Mouse (Mus musculus): ENCODE measurements around the gene Zfp459. TPM values are rescaled to one million over a fixed set of nuclear protein-coding genes. Genes with fewer than 3 reads are reported as not detected.
"Not testable (repeated sequence)": the region's sequence is repeated elsewhere in the genome, so short reads cannot be mapped to it uniquely, and the experiment has no call there.

Zfp459 gene
- 0.36 and 0.90 TPM in 2 replicates for polyA plus RNA-seq (2014; fragmentation: Nextera tagmentation; extraction: Ambion mirVana)

- Histone ChIP-seq H3K9me3 (ENCODE audit: control insufficient read depth, low read length) (no peaks in the 10 kb centered on the region), H3K4me1 (replicated peaks; ENCODE audit: control insufficient read depth, insufficient read depth, low read length) (0 out of 2 replicates have a peak, but pooled peaks cover 3% of the 10 kb centered on the region), H3K27ac (no peak within 1 kb of the TSS), H3K4me3 (replicated peaks; ENCODE audit: low read length) (peak within 1 kb of the TSS; percentile 38), H3K9ac (peak within 1 kb of the TSS; percentile 35), H3K36me3 (replicated peaks; ENCODE audit: control insufficient read depth, insufficient read depth) (no peaks in the 10 kb centered on the region), H3K27me3 (ENCODE audit: control insufficient read depth, insufficient read depth, low read length) (no peaks in the 10 kb centered on the region), H3K4me2 (replicated peaks) (peak within 1 kb of the TSS; percentile 57)
- 1% methylated on average over 22 of the region's 22 CpGs for WGBS
- peak; percentile 85 for ATAC-seq (ENCODE audit: low FRiP score)
- peak; percentile 68 for DNase-seq (ENCODE audit: low spot score)
Measured at GRCm38 (mm10) chr13:67421207-67421857, at the start of gene Zfp459. Gene Zfp459 (minus strand): TSS chr13:67421418.

- WGBS: 91% methylated on average over 3 of the region's 3 CpGs
- Histone ChIP-seq H3K4me2 (replicated peaks) (no peak overlapping the region), H3K27ac (no peak overlapping the region), H3K36me3 (replicated peaks; ENCODE audit: control insufficient read depth, insufficient read depth) (peaks cover 16% of the 10 kb centered on the region), H3K4me1 (replicated peaks; ENCODE audit: control insufficient read depth, insufficient read depth, low read length) (no peaks in the 10 kb centered on the region), H3K9ac (no peak overlapping the region), H3K9me3 (ENCODE audit: control insufficient read depth, low read length) (no peaks in the 10 kb centered on the region), H3K27me3 (ENCODE audit: control insufficient read depth, insufficient read depth, low read length) (no peaks in the 10 kb centered on the region), H3K4me3 (replicated peaks; ENCODE audit: low read length) (no peak overlapping the region)
- DNase-seq (ENCODE audit: low spot score) (no peak), ATAC-seq (ENCODE audit: low FRiP score) (no peak)
Measured at GRCm38 (mm10) chr13:67469274-67469673, 48.1 kb upstream of the Zfp459 start.

GRCm38 (mm10) chr13:67463506-67464185, 42.4 kb upstream of the Zfp459 start:
- WGBS: 86% methylated on average over 2 of the region's 5 CpGs

GRCm38 (mm10) chr13:67452021-67452309, 30.7 kb upstream of the Zfp459 start:
- DNase-seq (ENCODE audit: low spot score): no peak
- peak overlapping the region; percentile 53 for H3K4me3 ChIP-seq (replicated peaks; ENCODE audit: low read length)
- peak overlapping the region; percentile 55 for H3K9ac ChIP-seq
- peak overlapping the region; percentile 77 for H3K4me2 ChIP-seq (replicated peaks)
- H3K9me3 ChIP-seq (ENCODE audit: control insufficient read depth, low read length): no peaks in the 10 kb centered on the region
- peaks cover 7% of the 10 kb centered on the region; the same call in 1 of the 2 replicates for H3K36me3 ChIP-seq (replicated peaks; ENCODE audit: control insufficient read depth, insufficient read depth)
- no peak overlapping the region for H3K27ac ChIP-seq
- H3K27me3 ChIP-seq (ENCODE audit: control insufficient read depth, insufficient read depth, low read length): no peaks in the 10 kb centered on the region
- no peaks in the 10 kb centered on the region; the same call in 1 of the 2 replicates for H3K4me1 ChIP-seq (replicated peaks; ENCODE audit: control insufficient read depth, insufficient read depth, low read length)
- 2% methylated on average over 3 of the region's 3 CpGs for WGBS
- ATAC-seq (ENCODE audit: low FRiP score): 0 out of 2 replicates have a peak, but pooled peaks have one; percentile 25

More at GRCm38 (mm10) chr13:67463506-67464185, 42.4 kb upstream of the Zfp459 start:
- not testable (repeated sequence) for H3K9ac ChIP-seq; H3K9me3 ChIP-seq (ENCODE audit: control insufficient read depth, low read length); H3K36me3 ChIP-seq (replicated peaks; ENCODE audit: control insufficient read depth, insufficient read depth); ATAC-seq (ENCODE audit: low FRiP score); H3K4me1 ChIP-seq (replicated peaks; ENCODE audit: control insufficient read depth, insufficient read depth, low read length); H3K4me2 ChIP-seq (replicated peaks); H3K4me3 ChIP-seq (replicated peaks; ENCODE audit: low read length); DNase-seq (ENCODE audit: low spot score); H3K27ac ChIP-seq; H3K27me3 ChIP-seq (ENCODE audit: control insufficient read depth, insufficient read depth, low read length)

GRCm38 (mm10) chr13:67451172-67452020, 30.2 kb upstream of the Zfp459 start, which contains the start of gene Zfp874a:
Gene Zfp874a (minus strand): TSS chr13:67451624.
- H3K27ac ChIP-seq: no peak within 1 kb of the TSS
- WGBS: 2% methylated on average over 20 of the region's 20 CpGs
- ATAC-seq (ENCODE audit: low FRiP score): peak; percentile 97

GRCm38 (mm10) chr13:67437095-67437494, 15.9 kb upstream of the Zfp459 start:
- H3K36me3 ChIP-seq (replicated peaks; ENCODE audit: control insufficient read depth, insufficient read depth); H3K9ac ChIP-seq; ATAC-seq (ENCODE audit: low FRiP score); H3K27me3 ChIP-seq (ENCODE audit: control insufficient read depth, insufficient read depth, low read length); H3K4me3 ChIP-seq (replicated peaks; ENCODE audit: low read length); H3K27ac ChIP-seq; H3K4me1 ChIP-seq (replicated peaks; ENCODE audit: control insufficient read depth, insufficient read depth, low read length); H3K4me2 ChIP-seq (replicated peaks); H3K9me3 ChIP-seq (ENCODE audit: control insufficient read depth, low read length); DNase-seq (ENCODE audit: low spot score): not testable (repeated sequence)
- WGBS: no CpG with 5 or more reads among the region's 3 CpGs

More at GRCm38 (mm10) chr13:67451172-67452020, 30.2 kb upstream of the Zfp459 start, which contains the start of gene Zfp874a:
- peak within 1 kb of the TSS; percentile 55 for H3K9ac ChIP-seq
- peaks cover 7% of the 10 kb centered on the region; the same call in 1 of the 2 replicates for H3K36me3 ChIP-seq (replicated peaks; ENCODE audit: control insufficient read depth, insufficient read depth)
- H3K4me3 ChIP-seq (replicated peaks; ENCODE audit: low read length): peak within 1 kb of the TSS; percentile 53
- DNase-seq (ENCODE audit: low spot score): peak; percentile 93
- H3K27me3 ChIP-seq (ENCODE audit: control insufficient read depth, insufficient read depth, low read length): no peaks in the 10 kb centered on the region
- H3K4me1 ChIP-seq (replicated peaks; ENCODE audit: control insufficient read depth, insufficient read depth, low read length): no peaks in the 10 kb centered on the region; the same call in 1 of the 2 replicates
- peak within 1 kb of the TSS; percentile 77 for H3K4me2 ChIP-seq (replicated peaks)
- no peaks in the 10 kb centered on the region for H3K9me3 ChIP-seq (ENCODE audit: control insufficient read depth, low read length)

- Histone ChIP-seq H3K9ac (no peak overlapping the region), H3K27ac (no peak overlapping the region), H3K4me2 (replicated peaks) (no peak overlapping the region), H3K27me3 (ENCODE audit: control insufficient read depth, insufficient read depth, low read length) (no peaks in the 10 kb centered on the region), H3K36me3 (replicated peaks; ENCODE audit: control insufficient read depth, insufficient read depth) (no peaks in the 10 kb centered on the region), H3K4me1 (replicated peaks; ENCODE audit: control insufficient read depth, insufficient read depth, low read length) (no peaks in the 10 kb centered on the region), H3K4me3 (replicated peaks; ENCODE audit: low read length) (no peak overlapping the region), H3K9me3 (ENCODE audit: control insufficient read depth, low read length) (no peaks in the 10 kb centered on the region)
- WGBS: 63% methylated on average over 3 of the region's 3 CpGs
- ATAC-seq (ENCODE audit: low FRiP score) (no peak), DNase-seq (ENCODE audit: low spot score) (no peak)
Measured at GRCm38 (mm10) chr13:67428116-67428515, 6.9 kb upstream of the Zfp459 start.

- H3K27me3 ChIP-seq (ENCODE audit: control insufficient read depth, insufficient read depth, low read length); H3K4me2 ChIP-seq (replicated peaks); DNase-seq (ENCODE audit: low spot score); H3K4me1 ChIP-seq (replicated peaks; ENCODE audit: control insufficient read depth, insufficient read depth, low read length); H3K9ac ChIP-seq; H3K9me3 ChIP-seq (ENCODE audit: control insufficient read depth, low read length); ATAC-seq (ENCODE audit: low FRiP score); H3K4me3 ChIP-seq (replicated peaks; ENCODE audit: low read length); H3K36me3 ChIP-seq (replicated peaks; ENCODE audit: control insufficient read depth, insufficient read depth); H3K27ac ChIP-seq: not testable (repeated sequence)
Measured at GRCm38 (mm10) chr13:67425699-67426098, 4.5 kb upstream of the Zfp459 start.

GRCm38 (mm10) chr13:67422532-67422931, 1.3 kb upstream of the Zfp459 start:
- not testable (repeated sequence) for H3K4me1 ChIP-seq (replicated peaks; ENCODE audit: control insufficient read depth, insufficient read depth, low read length); H3K9ac ChIP-seq; H3K4me3 ChIP-seq (replicated peaks; ENCODE audit: low read length); H3K36me3 ChIP-seq (replicated peaks; ENCODE audit: control insufficient read depth, insufficient read depth); ATAC-seq (ENCODE audit: low FRiP score); DNase-seq (ENCODE audit: low spot score); H3K27ac ChIP-seq; H3K9me3 ChIP-seq (ENCODE audit: control insufficient read depth, low read length); H3K27me3 ChIP-seq (ENCODE audit: control insufficient read depth, insufficient read depth, low read length); H3K4me2 ChIP-seq (replicated peaks)
- 85% methylated on average over 2 of the region's 2 CpGs for WGBS

All from hindbrain, embryonic 14.5 days (tissue).